Mouse (Mus musculus) midbrain, embryonic 15.5 days (tissue): Measurements from ENCODE around the gene Syt6. TPM values are rescaled to one million over a fixed set of nuclear protein-coding genes. Genes with fewer than 3 reads are reported as not detected.
"Not testable (repeated sequence)": the region's sequence is repeated elsewhere in the genome, so short reads cannot be mapped to it uniquely, and the experiment has no call there.

Experiments used
- ATAC-seq: fragments of 200-750 bp; cut with Nextera tagmentation; replicated peaks from 2 replicates; pipeline ENCODE4 v1.8.0; 2017; ENCODE audit warnings: moderate TSS enrichment
- H3K27ac ChIP-seq: fragments of 300-500 bp; sonication (generic); 2 replicates; pipeline ENCODE4 v1.5.1; 2015; ENCODE audit warnings: mild to moderate bottlenecking, inconsistent platforms
- H3K27me3 ChIP-seq: fragments of 300-500 bp; sonication (generic); replicated peaks from 2 replicates; pipeline ENCODE4 v1.6.1; 2015; ENCODE audit warnings: inconsistent platforms
- H3K36me3 ChIP-seq: fragments of 300-500 bp; sonication (generic); replicated peaks from 2 replicates; pipeline ENCODE4 v1.6.1; 2015; ENCODE audit warnings: inconsistent platforms
- H3K4me1 ChIP-seq: fragments of 300-500 bp; sonication (generic); 2 replicates; pipeline ENCODE4 v1.6.1; 2015; ENCODE audit warnings: inconsistent platforms
- H3K4me2 ChIP-seq: fragments of 300-500 bp; sonication (generic); 2 replicates; pipeline ENCODE4 v1.6.1; 2015; ENCODE audit warnings: inconsistent platforms, mild to moderate bottlenecking, moderate library complexity
- H3K4me3 ChIP-seq: fragments of 300-500 bp; sonication (generic); 2 replicates; pipeline ENCODE4 v1.5.1; 2015; ENCODE audit warnings: mild to moderate bottlenecking, inconsistent platforms
- H3K9ac ChIP-seq: fragments of 300-500 bp; sonication (generic); 2 replicates; pipeline ENCODE4 v1.6.1; 2015; ENCODE audit warnings: mild to moderate bottlenecking, inconsistent platforms
- H3K9me3 ChIP-seq: fragments of 300-500 bp; sonication (generic); 2 replicates; pipeline ENCODE4 v1.6.1; 2016; ENCODE audit warnings: inconsistent platforms
- WGBS: fragments of 180-500 bp; shearing (Covaris S2); methylation state at CpG from one replicate; pipeline ENCODE4 v1.1.7; 2015; ENCODE audit warnings: mixed read lengths; 5-methylcytosine and 5-hydroxymethylcytosine counted together
- polyA plus RNA-seq: library from polyadenylated mRNA; unstranded; fragments of >200 nt; fragmentation: Nextera tagmentation; extraction: Ambion mirVana; gene quantifications from 2 replicates; pipeline ENCODE4 v1.2.1, GENCODE M21; 2015

Gene Syt6
- polyA plus RNA-seq, 1 experiment from 2014 or later: 17.1 TPM

- Histone ChIP-seq H3K9me3 (no peaks in the 10 kb centered on the region), H3K9ac (no peak overlapping the region), H3K4me2 (no peak overlapping the region), H3K27ac (no peak overlapping the region), H3K4me1 (no peaks in the 10 kb centered on the region), H3K27me3 (no peaks in the 10 kb centered on the region), H3K36me3 (no peaks in the 10 kb centered on the region), H3K4me3 (no peak overlapping the region)
- no peak for ATAC-seq
- WGBS: 88% methylated on average over 7 of the region's 7 CpGs
Observed at GRCm38 (mm10) chr3:103633124-103633523, 58.1 kb downstream of the Syt6 start.

GRCm38 (mm10) chr3:103633831-103634230 is 58.8 kb downstream of the Syt6 start:
- H3K4me3 ChIP-seq: no peak overlapping the region
- 82% methylated on average over 4 of the region's 4 CpGs for WGBS
- H3K4me1 ChIP-seq: no peaks in the 10 kb centered on the region
- no peak overlapping the region for H3K9ac ChIP-seq
- H3K36me3 ChIP-seq: no peaks in the 10 kb centered on the region
- ATAC-seq: no peak
- H3K4me2 ChIP-seq: no peak overlapping the region
- H3K27me3 ChIP-seq: no peaks in the 10 kb centered on the region
- no peak overlapping the region for H3K27ac ChIP-seq
- H3K9me3 ChIP-seq: no peaks in the 10 kb centered on the region

- H3K36me3 ChIP-seq: no peaks in the 10 kb centered on the region
- H3K4me1 ChIP-seq: no peaks in the 10 kb centered on the region
- no peak overlapping the region for H3K4me3 ChIP-seq
- no peak for ATAC-seq
- no peak overlapping the region for H3K4me2 ChIP-seq
- H3K9me3 ChIP-seq: no peaks in the 10 kb centered on the region
- H3K27ac ChIP-seq: no peak overlapping the region
- H3K9ac ChIP-seq: no peak overlapping the region
- 97% methylated on average over 1 of the region's 1 CpGs for WGBS
- no peaks in the 10 kb centered on the region for H3K27me3 ChIP-seq
Observed at GRCm38 (mm10) chr3:103634256-103634655, 59.2 kb downstream of the Syt6 start.

DNA sequence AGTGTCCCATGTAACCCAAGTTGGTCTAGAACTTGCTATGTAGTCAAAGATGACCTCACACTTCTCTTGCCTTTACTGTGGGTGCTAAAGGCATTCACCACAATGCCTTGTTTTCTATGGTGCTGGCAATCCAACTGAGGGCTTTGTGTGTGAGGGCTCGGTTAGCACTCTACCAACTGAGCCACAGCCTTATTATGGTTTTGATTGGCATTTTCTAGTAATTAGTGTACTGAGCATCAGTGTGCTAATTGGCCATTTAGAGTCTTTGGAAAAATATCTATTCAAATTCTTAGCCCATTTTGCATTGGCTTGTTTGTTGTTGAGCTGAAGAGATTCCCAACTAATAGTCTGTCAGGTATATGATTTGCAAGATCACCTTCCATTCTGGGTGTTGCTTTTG is 62.6 kb downstream of the Syt6 start:
- Histone ChIP-seq H3K27ac (no peak overlapping the region), H3K36me3 (no peaks in the 10 kb centered on the region), H3K9me3 (no peaks in the 10 kb centered on the region), H3K9ac (no peak overlapping the region), H3K27me3 (no peaks in the 10 kb centered on the region), H3K4me1 (0 out of 2 replicates have a peak, but pooled peaks cover 3% of the 10 kb centered on the region), H3K4me2 (no peak overlapping the region), H3K4me3 (no peak overlapping the region)
- WGBS: 79% methylated on average over 1 of the region's 1 CpGs
- no peak for ATAC-seq

DNA sequence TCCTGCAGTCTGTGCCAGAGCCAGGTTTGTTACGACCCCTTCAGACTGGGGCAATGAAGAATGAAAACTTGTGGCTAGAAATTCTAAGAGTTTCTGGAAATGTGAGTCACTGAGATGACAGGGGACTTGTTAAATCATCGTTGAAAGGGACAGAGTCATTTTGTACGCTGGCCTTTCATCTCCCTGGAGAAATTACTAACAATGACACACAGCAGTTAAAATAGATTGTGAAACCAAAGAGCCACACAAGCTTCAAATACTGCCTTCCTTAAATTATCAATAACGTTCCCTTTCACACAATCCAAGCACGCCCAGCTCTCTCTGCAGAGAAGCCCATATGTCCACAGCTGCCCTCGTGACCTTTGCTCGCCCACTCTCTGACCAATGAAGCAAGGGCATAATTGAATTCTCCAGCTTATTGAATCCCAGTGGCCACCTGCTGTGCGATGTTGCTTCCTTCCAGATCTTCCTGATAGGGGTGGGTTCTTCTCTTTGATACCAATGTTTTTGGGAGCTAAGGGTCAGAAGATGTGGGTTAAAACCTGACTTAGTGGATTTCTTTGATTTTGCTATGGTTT is 65.3 kb downstream of the Syt6 start:
- H3K4me1 ChIP-seq: 0 out of 2 replicates have a peak, but pooled peaks cover 3% of the 10 kb centered on the region
- no peak overlapping the region for H3K4me2 ChIP-seq
- no peak overlapping the region for H3K4me3 ChIP-seq
- H3K36me3 ChIP-seq: no peaks in the 10 kb centered on the region
- no peaks in the 10 kb centered on the region for H3K27me3 ChIP-seq
- H3K27ac ChIP-seq: no peak overlapping the region
- WGBS: 26% methylated on average over 8 of the region's 8 CpGs
- no peak for ATAC-seq
- H3K9me3 ChIP-seq: no peaks in the 10 kb centered on the region
- H3K9ac ChIP-seq: no peak overlapping the region

GRCm38 (mm10) chr3:103641301-103641700 is 66.3 kb downstream of the Syt6 start:
- H3K36me3 ChIP-seq: no peaks in the 10 kb centered on the region
- H3K9me3 ChIP-seq: no peaks in the 10 kb centered on the region
- H3K27me3 ChIP-seq: no peaks in the 10 kb centered on the region
- H3K4me2 ChIP-seq: no peak overlapping the region
- H3K9ac ChIP-seq: no peak overlapping the region
- WGBS: 41% methylated on average over 7 of the region's 7 CpGs
- 0 out of 2 replicates have a peak, but pooled peaks cover 3% of the 10 kb centered on the region for H3K4me1 ChIP-seq
- no peak overlapping the region for H3K4me3 ChIP-seq
- peak; percentile 73 for ATAC-seq
- no peak overlapping the region for H3K27ac ChIP-seq

- not testable (repeated sequence) for H3K4me1 ChIP-seq, H3K9me3 ChIP-seq, H3K27ac ChIP-seq, H3K9ac ChIP-seq, H3K4me3 ChIP-seq, ATAC-seq, H3K36me3 ChIP-seq, H3K4me2 ChIP-seq, H3K27me3 ChIP-seq
- 93% methylated on average over 2 of the region's 2 CpGs for WGBS
Observed at GRCm38 (mm10) chr3:103645968-103646367, 70.9 kb downstream of the Syt6 start, which contains the start of gene Atg4a-ps. Atg4a-ps (minus strand) TSS chr3:103646068.

GRCm38 (mm10) chr3:103647164-103647867 is 72.3 kb downstream of the Syt6 start:
- H3K9ac ChIP-seq: no peak overlapping the region
- ATAC-seq: no peak
- no peak overlapping the region for H3K4me2 ChIP-seq
- H3K4me1 ChIP-seq: peaks cover 4% of the 10 kb centered on the region; the same call in 1 of the 2 replicates
- 88% methylated on average over 11 of the region's 11 CpGs for WGBS
- H3K27ac ChIP-seq: no peak overlapping the region
- no peaks in the 10 kb centered on the region for H3K9me3 ChIP-seq
- no peaks in the 10 kb centered on the region for H3K27me3 ChIP-seq
- H3K36me3 ChIP-seq: no peaks in the 10 kb centered on the region
- H3K4me3 ChIP-seq: no peak overlapping the region

GRCm38 (mm10) chr3:103648486-103648885 is 73.5 kb downstream of the Syt6 start:
- ATAC-seq: no peak
- no peaks in the 10 kb centered on the region for H3K36me3 ChIP-seq
- no peaks in the 10 kb centered on the region for H3K9me3 ChIP-seq
- WGBS: 88% methylated on average over 4 of the region's 4 CpGs
- no peak overlapping the region for H3K4me2 ChIP-seq
- peaks cover 5% of the 10 kb centered on the region; the same call in 1 of the 2 replicates for H3K4me1 ChIP-seq
- no peak overlapping the region for H3K27ac ChIP-seq
- no peaks in the 10 kb centered on the region for H3K27me3 ChIP-seq
- no peak overlapping the region for H3K9ac ChIP-seq
- H3K4me3 ChIP-seq: no peak overlapping the region

GRCm38 (mm10) chr3:103649716-103650115 is 74.7 kb downstream of the Syt6 start:
- H3K27me3 ChIP-seq: no peaks in the 10 kb centered on the region
- no peak for ATAC-seq
- WGBS: 75% methylated on average over 6 of the region's 6 CpGs
- H3K9ac ChIP-seq: no peak overlapping the region
- H3K4me3 ChIP-seq: no peak overlapping the region
- H3K4me2 ChIP-seq: no peak overlapping the region
- H3K9me3 ChIP-seq: no peaks in the 10 kb centered on the region
- no peaks in the 10 kb centered on the region for H3K36me3 ChIP-seq
- H3K4me1 ChIP-seq: peaks cover 5% of the 10 kb centered on the region; the same call in 1 of the 2 replicates
- H3K27ac ChIP-seq: no peak overlapping the region

- Histone ChIP-seq H3K4me1 (peaks cover 5% of the 10 kb centered on the region; the same call in 1 of the 2 replicates), H3K9ac (no peak overlapping the region), H3K4me2 (no peak overlapping the region), H3K4me3 (no peak overlapping the region), H3K27me3 (no peaks in the 10 kb centered on the region), H3K9me3 (no peaks in the 10 kb centered on the region), H3K27ac (no peak overlapping the region), H3K36me3 (no peaks in the 10 kb centered on the region)
- ATAC-seq: no peak
- 24% methylated on average over 1 of the region's 1 CpGs for WGBS
Observed at GRCm38 (mm10) chr3:103650406-103650805, 75.4 kb downstream of the Syt6 start.

DNA sequence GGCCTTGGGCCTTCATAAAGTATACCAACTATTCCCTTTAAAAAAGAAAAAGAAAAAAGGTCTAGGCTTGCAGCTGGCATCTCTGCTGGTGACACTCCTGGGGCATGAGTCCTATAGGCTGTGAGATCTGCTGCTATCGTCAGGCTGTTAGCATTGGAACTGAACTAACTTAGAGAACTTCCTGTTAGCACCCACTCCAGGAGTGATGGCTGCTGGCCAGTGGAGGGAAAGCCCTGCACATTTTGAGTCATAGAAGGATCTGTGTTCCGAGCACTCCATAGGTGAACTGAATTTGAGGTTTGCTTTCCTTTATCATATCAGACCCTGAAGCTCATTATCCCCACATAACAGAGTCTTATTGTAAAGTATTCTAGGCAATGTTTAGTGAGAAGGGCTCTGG is 85.0 kb downstream of the Syt6 start:
- H3K4me2 ChIP-seq: no peak overlapping the region
- H3K9ac ChIP-seq: no peak overlapping the region
- no peak overlapping the region for H3K27ac ChIP-seq
- no peak for ATAC-seq
- H3K9me3 ChIP-seq: no peaks in the 10 kb centered on the region
- no peaks in the 10 kb centered on the region for H3K36me3 ChIP-seq
- H3K4me3 ChIP-seq: no peak overlapping the region
- H3K4me1 ChIP-seq: no peaks in the 10 kb centered on the region
- no peaks in the 10 kb centered on the region for H3K27me3 ChIP-seq
- 81% methylated on average over 2 of the region's 2 CpGs for WGBS

GRCm38 (mm10) chr3:103661714-103662113 is 86.7 kb downstream of the Syt6 start:
- Histone ChIP-seq H3K4me3 (no peak overlapping the region), H3K9me3 (peaks cover 3% of the 10 kb centered on the region; the same call in 1 of the 2 replicates), H3K4me2 (no peak overlapping the region), H3K27me3 (no peaks in the 10 kb centered on the region), H3K9ac (no peak overlapping the region), H3K27ac (no peak overlapping the region), H3K4me1 (no peaks in the 10 kb centered on the region), H3K36me3 (no peaks in the 10 kb centered on the region)
- no peak for ATAC-seq
- WGBS: 94% methylated on average over 8 of the region's 8 CpGs
